Mouse (Mus musculus) heart, embryonic 12.5 days (tissue): ENCODE results near the gene Plxdc1. TPM values are rescaled to one million over a fixed set of nuclear protein-coding genes. Genes with fewer than 3 reads are reported as not detected.

Experiments used
- ATAC-seq: fragments of 200-750 bp; cut with Nextera tagmentation; 2 replicates; pipeline ENCODE4 v1.8.0; 2017; ENCODE audit warnings: moderate TSS enrichment, moderate library complexity; ENCODE audit not compliant: insufficient number of reproducible peaks, low FRiP score
- H3K27ac ChIP-seq: fragments of 300-500 bp; sonication (generic); 2 replicates; pipeline ENCODE4 v1.5.1; 2016; ENCODE audit warnings: mild to moderate bottlenecking, moderate library complexity; ENCODE audit not compliant: poor library complexity, severe bottlenecking
- H3K27me3 ChIP-seq: fragments of 300-500 bp; sonication (generic); replicated peaks from 2 replicates; pipeline ENCODE4 v1.6.1; 2016; ENCODE audit warnings: mild to moderate bottlenecking, moderate library complexity
- H3K36me3 ChIP-seq: fragments of 300-500 bp; sonication (generic); 2 replicates; pipeline ENCODE4 v1.6.1; 2016; ENCODE audit warnings: mild to moderate bottlenecking, moderate library complexity
- H3K4me1 ChIP-seq: fragments of 300-500 bp; sonication (generic); replicated peaks from 2 replicates; pipeline ENCODE4 v1.6.1; 2016; ENCODE audit warnings: mild to moderate bottlenecking
- H3K4me2 ChIP-seq: fragments of 300-500 bp; sonication (generic); 2 replicates; pipeline ENCODE4 v1.6.1; 2016; ENCODE audit warnings: mild to moderate bottlenecking, moderate library complexity
- H3K4me3 ChIP-seq: fragments of 300-500 bp; sonication (generic); 2 replicates; pipeline ENCODE4 v1.5.1; 2016; ENCODE audit warnings: mild to moderate bottlenecking
- H3K9ac ChIP-seq: fragments of 300-500 bp; sonication (generic); 2 replicates; pipeline ENCODE4 v1.6.1; 2016; ENCODE audit warnings: mild to moderate bottlenecking, moderate library complexity
- H3K9me3 ChIP-seq: fragments of 300-500 bp; sonication (generic); replicated peaks from 2 replicates; pipeline ENCODE4 v1.6.1; 2016; ENCODE audit warnings: mild to moderate bottlenecking, moderate library complexity
- WGBS: fragments of 180-500 bp; shearing (Covaris S2); methylation state at CpG from one replicate; pipeline ENCODE4 v1.1.7; 2016; 5-methylcytosine and 5-hydroxymethylcytosine counted together
- polyA plus RNA-seq: library from polyadenylated mRNA; unstranded; fragments of >200 nt; fragmentation: Nextera tagmentation; extraction: Ambion mirVana; gene quantifications from 2 replicates; pipeline ENCODE4 v1.2.1, GENCODE M21; 2016

Gene Plxdc1
- polyA plus RNA-seq, 1 experiment from 2014 or later = 0.31 TPM

GRCm38 (mm10) chr11:98000378-98001140 is 14.3 kb upstream of the Plxdc1 start:
- Histone ChIP-seq H3K27me3 (peaks cover 85% of the 10 kb centered on the region), H3K27ac (no peak overlapping the region), H3K4me3 (no peak overlapping the region), H3K9ac (0 out of 2 replicates have a peak overlapping the region, but pooled peaks have one; percentile 5), H3K4me1 (peaks cover 27% of the 10 kb centered on the region), H3K4me2 (no peak overlapping the region), H3K9me3 (no peaks in the 10 kb centered on the region), H3K36me3 (peaks cover 8% of the 10 kb centered on the region; the same call in 1 of the 2 replicates)
- WGBS = 25% methylated on average over 7 of the region's 7 CpGs
- no peak for ATAC-seq

- no peak overlapping the region for H3K27ac ChIP-seq
These were observed 13.5 kb upstream of the Plxdc1 start for GRCm38 (mm10) chr11:97999748-98000147.

GRCm38 (mm10) chr11:97998898-97999608 is 12.8 kb upstream of the Plxdc1 start:
- H3K27me3 ChIP-seq = peaks cover 74% of the 10 kb centered on the region
- no peaks in the 10 kb centered on the region for H3K36me3 ChIP-seq
- 56% methylated on average over 7 of the region's 7 CpGs for WGBS
- no peak overlapping the region for H3K4me3 ChIP-seq
- ATAC-seq = no peak
- no peak overlapping the region for H3K4me2 ChIP-seq
- H3K9ac ChIP-seq = no peak overlapping the region
- H3K9me3 ChIP-seq = no peaks in the 10 kb centered on the region
- H3K27ac ChIP-seq = no peak overlapping the region
- peaks cover 31% of the 10 kb centered on the region for H3K4me1 ChIP-seq

More at GRCm38 (mm10) chr11:97999748-98000147, 13.5 kb upstream of the Plxdc1 start:
- ATAC-seq = no peak
- Histone ChIP-seq H3K36me3 (peaks cover 4% of the 10 kb centered on the region; the same call in 1 of the 2 replicates), H3K9ac (no peak overlapping the region), H3K4me3 (no peak overlapping the region), H3K27me3 (peaks cover 78% of the 10 kb centered on the region), H3K4me1 (peaks cover 35% of the 10 kb centered on the region), H3K4me2 (no peak overlapping the region), H3K9me3 (no peaks in the 10 kb centered on the region)
- 60% methylated on average over 5 of the region's 5 CpGs for WGBS

- Histone ChIP-seq H3K4me3 (no peak overlapping the region), H3K27me3 (peaks cover 69% of the 10 kb centered on the region), H3K9ac (no peak overlapping the region), H3K36me3 (no peaks in the 10 kb centered on the region), H3K9me3 (no peaks in the 10 kb centered on the region), H3K27ac (no peak overlapping the region), H3K4me2 (no peak overlapping the region), H3K4me1 (peaks cover 23% of the 10 kb centered on the region)
- WGBS = 76% methylated on average over 11 of the region's 11 CpGs
- no peak for ATAC-seq
These were observed 12.0 kb upstream of the Plxdc1 start for GRCm38 (mm10) chr11:97998074-97998793.

GRCm38 (mm10) chr11:97997387-97997960 is 11.2 kb upstream of the Plxdc1 start:
- 78% methylated on average over 8 of the region's 8 CpGs for WGBS
- H3K4me2 ChIP-seq = no peak overlapping the region
- peaks cover 67% of the 10 kb centered on the region for H3K27me3 ChIP-seq
- H3K27ac ChIP-seq = no peak overlapping the region
- no peak for ATAC-seq
- H3K4me1 ChIP-seq = peaks cover 16% of the 10 kb centered on the region
- H3K9ac ChIP-seq = no peak overlapping the region
- no peaks in the 10 kb centered on the region for H3K36me3 ChIP-seq
- H3K9me3 ChIP-seq = no peaks in the 10 kb centered on the region
- H3K4me3 ChIP-seq = no peak overlapping the region

- Histone ChIP-seq H3K36me3 (no peaks in the 10 kb centered on the region), H3K9ac (no peak overlapping the region), H3K27ac (no peak overlapping the region), H3K4me1 (peaks cover 12% of the 10 kb centered on the region), H3K4me3 (no peak overlapping the region), H3K27me3 (peaks cover 65% of the 10 kb centered on the region), H3K4me2 (no peak overlapping the region), H3K9me3 (no peaks in the 10 kb centered on the region)
- no peak for ATAC-seq
- 64% methylated on average over 1 of the region's 1 CpGs for WGBS
These were observed 10.4 kb upstream of the Plxdc1 start for GRCm38 (mm10) chr11:97996691-97997090.

- peaks cover 56% of the 10 kb centered on the region for H3K27me3 ChIP-seq
- ATAC-seq = 0 out of 2 replicates have a peak, but pooled peaks have one; percentile 33
These were observed 9.5 kb upstream of the Plxdc1 start, which contains the start of gene Arl5c for GRCm38 (mm10) chr11:97995564-97996288. Gene Arl5c, minus strand, starts transcription at chr11:97996181.

GRCm38 (mm10) chr11:97994539-97995100 is 8.4 kb upstream of the Plxdc1 start:
- H3K9ac ChIP-seq = 0 out of 2 replicates have a peak overlapping the region, but pooled peaks have one; percentile 66

More at GRCm38 (mm10) chr11:97995564-97996288, 9.5 kb upstream of the Plxdc1 start, which contains the start of gene Arl5c:
- H3K9me3 ChIP-seq = no peaks in the 10 kb centered on the region
- H3K4me1 ChIP-seq = peaks cover 12% of the 10 kb centered on the region
- H3K36me3 ChIP-seq = no peaks in the 10 kb centered on the region
- WGBS = under 1% methylated on average over 26 of the region's 26 CpGs
- H3K9ac ChIP-seq = peak within 1 kb of the TSS; percentile 66
- peak within 1 kb of the TSS; percentile 94 for H3K4me2 ChIP-seq
- peak within 1 kb of the TSS; percentile 48 for H3K4me3 ChIP-seq
- H3K27ac ChIP-seq = no peak within 1 kb of the TSS

GRCm38 (mm10) chr11:97988530-97989096 is 2.4 kb upstream of the Plxdc1 start:
- H3K27me3 ChIP-seq = peaks cover 49% of the 10 kb centered on the region
- peak; percentile 89 for ATAC-seq
- H3K9me3 ChIP-seq = no peaks in the 10 kb centered on the region
- no peaks in the 10 kb centered on the region for H3K36me3 ChIP-seq
- peak overlapping the region; percentile 95 for H3K4me2 ChIP-seq
- peak overlapping the region; percentile 90 for H3K4me3 ChIP-seq
- H3K27ac ChIP-seq = peak overlapping the region; percentile 86
- peaks cover 30% of the 10 kb centered on the region for H3K4me1 ChIP-seq
- peak overlapping the region; percentile 85 for H3K9ac ChIP-seq
- under 1% methylated on average over 26 of the region's 26 CpGs for WGBS

More at GRCm38 (mm10) chr11:97994539-97995100, 8.4 kb upstream of the Plxdc1 start:
- Histone ChIP-seq H3K4me1 (peaks cover 23% of the 10 kb centered on the region), H3K27me3 (peaks cover 45% of the 10 kb centered on the region), H3K9me3 (no peaks in the 10 kb centered on the region), H3K4me2 (peak overlapping the region; percentile 94), H3K36me3 (no peaks in the 10 kb centered on the region), H3K4me3 (peak overlapping the region; percentile 48), H3K27ac (no peak overlapping the region)
- ATAC-seq = peak; percentile 26; the same call in 1 of the 2 replicates
- WGBS = 5% methylated on average over 13 of the region's 13 CpGs
